Mouse (Mus musculus): ENCODE results near the gene Prss54. TPM values are rescaled to one million over a fixed set of nuclear protein-coding genes. Genes with fewer than 3 reads are reported as not detected.

Prss54 gene
- total RNA-seq, 1 experiment, result not detected

GRCm38 (mm10) chr8:95601306-95601705 lies 25.2 kb upstream of the Prss54 start:
- H3K4me1 ChIP-seq (ENCODE audit: control insufficient read depth in 2 of 2, insufficient read depth in 2 of 2, low read length in 2 of 2, poor library complexity in 1 of 2), result peaks cover 4 to 9% of the 10 kb centered on the region in 2 experiments
- in situ Hi-C loops (cut with MboI; ENCODE audit: low sequenced_read_pairs in 2 of 2, unreplicated experiment in 2 of 2), result loop anchor here (5.0 to 10.0 kb wide), 3 partner anchors 96 to 303 kb away; no protein-coding TSS in a partner anchor

DNA sequence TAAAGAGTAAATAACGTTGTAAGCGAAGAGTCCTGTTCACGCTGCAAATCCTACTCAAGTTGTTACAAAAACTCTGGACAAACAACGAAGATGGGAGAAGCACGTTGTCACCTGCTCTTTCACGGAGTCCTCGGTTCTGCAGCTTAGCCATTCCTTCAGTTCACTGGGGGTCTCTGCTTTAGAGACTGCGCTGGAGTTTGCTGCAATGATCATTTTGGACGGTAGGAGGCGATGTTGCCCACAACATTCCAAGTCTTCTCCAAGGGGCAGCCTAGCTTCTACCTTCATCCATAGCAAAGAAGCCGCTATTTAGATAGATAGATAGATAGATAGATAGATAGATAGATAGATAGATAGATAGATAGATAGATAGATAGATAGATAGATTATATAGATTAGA lies 23.7 kb upstream of the Prss54 start:
- Histone ChIP-seq H3K4me3 (ENCODE audit: insufficient read depth in 1 of 2, low read depth in 1 of 2, low read length in 2 of 2, poor library complexity in 1 of 2, severe bottlenecking in 1 of 2) (no peak overlapping the region), H3K9me3 (ENCODE audit: control insufficient read depth, insufficient read depth, low read depth, low read length) (no peaks in the 10 kb centered on the region), H3K36me3 (ENCODE audit: control insufficient read depth, insufficient read depth, low read length, poor library complexity, severe bottlenecking) (no peaks in the 10 kb centered on the region), H3K27ac (ENCODE audit: insufficient read depth, low read depth, low read length, poor library complexity, severe bottlenecking) (no peak overlapping the region), H3K4me1 (ENCODE audit: control insufficient read depth in 2 of 2, insufficient read depth in 2 of 2, low read length in 2 of 2, poor library complexity in 1 of 2) (peaks cover 7 to 12% of the 10 kb centered on the region in 2 experiments), H3K9ac (ENCODE audit: insufficient read depth, low read depth, low read length, poor library complexity, severe bottlenecking) (no peak overlapping the region)
- DNase-seq (ENCODE audit: low read depth, low spot score), result peak; percentile 86
- in situ Hi-C loops (cut with MboI; ENCODE audit: low sequenced_read_pairs in 2 of 2, unreplicated experiment in 2 of 2), result loop anchor here (5.0 to 10.0 kb wide), 3 partner anchors 97 to 305 kb away; no protein-coding TSS in a partner anchor
- no peak for TF ChIP-seq HCFC1 (IDR thresholded peaks at IDR 0.05; ENCODE audit: borderline replicate concordance, insufficient read depth, low read length)
- peak; percentile 62; the same call in 1 of the 2 replicates for TF ChIP-seq ZC3H11A (IDR thresholded peaks at IDR 0.05; ENCODE audit: borderline replicate concordance, low read depth, low read length)

More at GRCm38 (mm10) chr8:95601306-95601705, 25.2 kb upstream of the Prss54 start:
- H3K27ac ChIP-seq (ENCODE audit: insufficient read depth, low read depth, low read length, poor library complexity, severe bottlenecking), result no peak overlapping the region
- H3K36me3 ChIP-seq (ENCODE audit: control insufficient read depth, insufficient read depth, low read length, poor library complexity, severe bottlenecking), result no peaks in the 10 kb centered on the region
- no peaks in the 10 kb centered on the region for H3K9me3 ChIP-seq (ENCODE audit: control insufficient read depth, insufficient read depth, low read depth, low read length)
- no peak overlapping the region; the same call in 1 of the 2 replicates for H3K9ac ChIP-seq (ENCODE audit: insufficient read depth, low read depth, low read length, poor library complexity, severe bottlenecking)
- no peak for DNase-seq (ENCODE audit: low read depth, low spot score)
- H3K4me3 ChIP-seq (ENCODE audit: insufficient read depth in 1 of 2, low read depth in 1 of 2, low read length in 2 of 2, poor library complexity in 1 of 2, severe bottlenecking in 1 of 2), result no peak overlapping the region
- TF ChIP-seq HCFC1 (IDR thresholded peaks at IDR 0.05; ENCODE audit: borderline replicate concordance, insufficient read depth, low read length), result no peak
- no peak for TF ChIP-seq MAFK (IDR thresholded peaks at IDR 0.05; ENCODE audit: insufficient read depth, low read depth, low read length)
- no peak for TF ChIP-seq ZNF384 (IDR thresholded peaks at IDR 0.05; ENCODE audit: low read depth, low read length)
- no peak for TF ChIP-seq ZC3H11A (IDR thresholded peaks at IDR 0.05; ENCODE audit: borderline replicate concordance, low read depth, low read length)
- TF ChIP-seq CHD2 (IDR thresholded peaks at IDR 0.05; ENCODE audit: low read depth, low read length), result no peak

- Histone ChIP-seq H3K4me1 (ENCODE audit: control insufficient read depth in 2 of 2, insufficient read depth in 2 of 2, low read length in 2 of 2, poor library complexity in 1 of 2) (peaks cover 7 to 21% of the 10 kb centered on the region in 2 experiments), H3K4me3 (ENCODE audit: insufficient read depth in 1 of 2, low read depth in 1 of 2, low read length in 2 of 2, poor library complexity in 1 of 2, severe bottlenecking in 1 of 2) (no peak overlapping the region), H3K9me3 (ENCODE audit: control insufficient read depth, insufficient read depth, low read depth, low read length) (no peaks in the 10 kb centered on the region), H3K36me3 (ENCODE audit: control insufficient read depth, insufficient read depth, low read length, poor library complexity, severe bottlenecking) (no peaks in the 10 kb centered on the region), H3K27ac (ENCODE audit: insufficient read depth, low read depth, low read length, poor library complexity, severe bottlenecking) (peak overlapping the region; percentile 73; the same call in 1 of the 2 replicates), H3K9ac (ENCODE audit: insufficient read depth, low read depth, low read length, poor library complexity, severe bottlenecking) (no peak overlapping the region; the same call in 1 of the 2 replicates)
- TF ChIP-seq HCFC1 (IDR thresholded peaks at IDR 0.05; ENCODE audit: borderline replicate concordance, insufficient read depth, low read length), result no peak
- no peak for TF ChIP-seq ZNF384 (IDR thresholded peaks at IDR 0.05; ENCODE audit: low read depth, low read length)
- no peak for TF ChIP-seq CHD2 (IDR thresholded peaks at IDR 0.05; ENCODE audit: low read depth, low read length)
- no peak for TF ChIP-seq ZC3H11A (IDR thresholded peaks at IDR 0.05; ENCODE audit: borderline replicate concordance, low read depth, low read length)
- TF ChIP-seq MAFK (IDR thresholded peaks at IDR 0.05; ENCODE audit: insufficient read depth, low read depth, low read length), result no peak
- DNase-seq (ENCODE audit: low read depth, low spot score), result peak; percentile 81
- in situ Hi-C loops (cut with MboI; ENCODE audit: low sequenced_read_pairs in 2 of 2, unreplicated experiment in 2 of 2), result no loop called here
These were observed 20.7 kb upstream of the Prss54 start for GRCm38 (mm10) chr8:95596841-95597241.

DNA sequence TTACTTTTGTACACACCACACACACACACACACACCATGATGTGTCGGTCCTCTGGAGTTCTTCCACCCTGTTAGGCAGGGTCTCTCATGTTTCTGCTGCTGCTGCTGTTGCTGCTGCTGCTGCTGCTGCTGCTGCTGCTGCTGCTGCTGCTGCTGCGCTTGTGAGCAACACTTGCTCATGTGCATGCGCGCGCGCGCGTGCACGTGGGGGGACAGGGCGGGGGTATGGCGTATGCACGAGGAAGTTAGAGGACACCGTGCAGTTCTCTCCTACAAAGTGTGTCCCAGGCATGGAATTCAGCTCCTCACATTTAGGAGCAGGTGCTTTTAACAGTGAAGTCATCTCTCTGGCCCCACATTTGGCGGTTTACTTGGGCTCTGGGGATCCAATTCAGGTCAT lies 19.0 kb upstream of the Prss54 start:
- Histone ChIP-seq H3K4me1 (ENCODE audit: control insufficient read depth in 2 of 2, insufficient read depth in 2 of 2, low read length in 2 of 2, poor library complexity in 1 of 2) (peaks cover 7 to 21% of the 10 kb centered on the region in 2 experiments), H3K36me3 (ENCODE audit: control insufficient read depth, insufficient read depth, low read length, poor library complexity, severe bottlenecking) (no peaks in the 10 kb centered on the region), H3K9ac (ENCODE audit: insufficient read depth, low read depth, low read length, poor library complexity, severe bottlenecking) (no peak overlapping the region), H3K4me3 (ENCODE audit: insufficient read depth in 1 of 2, low read depth in 1 of 2, low read length in 2 of 2, poor library complexity in 1 of 2, severe bottlenecking in 1 of 2) (no peak overlapping the region), H3K27ac (ENCODE audit: insufficient read depth, low read depth, low read length, poor library complexity, severe bottlenecking) (no peak overlapping the region), H3K9me3 (ENCODE audit: control insufficient read depth, insufficient read depth, low read depth, low read length) (no peaks in the 10 kb centered on the region)
- DNase-seq (ENCODE audit: low read depth, low spot score), result no peak
- no peak for TF ChIP-seq MAFK (IDR thresholded peaks at IDR 0.05; ENCODE audit: insufficient read depth, low read depth, low read length)
- in situ Hi-C loops (cut with MboI; ENCODE audit: low sequenced_read_pairs in 2 of 2, unreplicated experiment in 2 of 2), result no loop called here
